Mouse (Mus musculus): ENCODE measurements around the gene Tmem270. TPM values are rescaled to one million over a fixed set of nuclear protein-coding genes. Genes with fewer than 3 reads are reported as not detected.

The Tmem270 gene
- total and polyA plus RNA-seq, 2 experiments from 2014 or later: not detected

GRCm38 (mm10) chr5:134890601-134891054, 15.9 kb downstream of the Tmem270 start:
- Histone ChIP-seq H3K36me3 (ENCODE audit: insufficient read depth) (no peaks in the 10 kb centered on the region), H3K27me3 (ENCODE audit: insufficient read depth, low read length) (no peaks in the 10 kb centered on the region), H3K9ac (no peak overlapping the region), H3K4me1 (ENCODE audit: insufficient read depth) (no peaks in the 10 kb centered on the region), H3K4me3 (ENCODE audit: low read depth, low read length) (no peak overlapping the region), H3K27ac (ENCODE audit: low read depth, low read length) (no peak overlapping the region), H3K4me2 (ENCODE audit: low read depth) (no peak overlapping the region), H3K9me3 (ENCODE audit: low read length) (no peaks in the 10 kb centered on the region)
- DNase-seq: no peak
- no peak for TF ChIP-seq CTCF (IDR thresholded peaks at IDR 0.05; ENCODE audit: low read depth)
- 81% methylated on average over 6 of the region's 6 CpGs for WGBS
- no peak for ATAC-seq

GRCm38 (mm10) chr5:134888505-134888904, 18.0 kb downstream of the Tmem270 start:
- no peaks in the 10 kb centered on the region for H3K27me3 ChIP-seq (ENCODE audit: insufficient read depth, low read length)
- no peak overlapping the region for H3K27ac ChIP-seq (ENCODE audit: low read depth, low read length)
- ATAC-seq: no peak
- no peaks in the 10 kb centered on the region for H3K36me3 ChIP-seq (ENCODE audit: insufficient read depth)
- TF ChIP-seq CTCF (IDR thresholded peaks at IDR 0.05; ENCODE audit: low read depth): no peak
- no peak for DNase-seq
- WGBS: 82% methylated on average over 7 of the region's 7 CpGs
- no peaks in the 10 kb centered on the region for H3K4me1 ChIP-seq (ENCODE audit: insufficient read depth)
- no peak overlapping the region for H3K4me2 ChIP-seq (ENCODE audit: low read depth)
- no peak overlapping the region for H3K4me3 ChIP-seq (ENCODE audit: low read depth, low read length)
- H3K9me3 ChIP-seq (ENCODE audit: low read length): no peaks in the 10 kb centered on the region
- no peak overlapping the region for H3K9ac ChIP-seq

DNA sequence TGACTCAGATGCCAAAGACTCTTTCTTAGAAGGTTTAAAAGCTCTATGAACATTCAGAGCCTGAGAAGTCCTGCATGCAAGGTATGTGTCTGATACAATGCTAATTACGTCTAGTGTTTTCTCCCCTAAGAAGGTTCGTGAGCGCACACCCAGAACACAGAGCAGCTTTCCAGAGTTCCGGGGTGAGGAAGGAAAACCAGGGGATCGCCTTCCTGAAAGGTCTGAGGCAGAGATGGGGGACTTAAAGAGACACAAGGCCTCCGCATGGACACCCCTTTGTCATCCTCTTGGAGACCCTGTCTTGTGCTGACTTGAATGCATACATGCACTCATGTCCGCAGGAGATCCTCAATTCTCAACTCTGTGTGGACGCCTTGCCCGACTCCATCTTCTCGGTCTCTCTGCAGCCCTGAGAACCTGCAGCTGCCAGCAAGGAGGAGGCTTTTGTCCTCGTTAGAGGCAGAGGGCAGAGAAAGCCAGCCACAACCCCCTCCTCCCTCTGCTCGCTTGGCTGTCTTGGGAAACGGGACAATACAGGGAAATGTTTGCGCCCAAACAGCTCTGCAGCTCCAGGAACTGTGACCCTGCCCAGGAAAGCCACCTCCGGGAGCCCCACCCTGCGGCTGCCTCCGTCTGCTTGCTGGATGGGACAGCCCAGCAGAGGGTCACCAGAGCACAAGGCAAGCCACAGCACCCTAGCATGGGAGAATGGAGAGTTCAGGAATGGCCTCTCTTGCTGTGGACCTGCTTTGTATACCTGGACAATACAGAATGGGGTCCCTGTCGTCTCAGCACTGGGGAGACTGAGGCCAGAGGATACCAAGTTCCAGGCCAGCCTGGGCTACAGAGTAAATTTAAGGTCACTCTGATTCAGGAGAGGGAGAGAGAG, 18.8 kb downstream of the Tmem270 start:
- Histone ChIP-seq H3K4me3 (ENCODE audit: low read depth, low read length) (no peak overlapping the region), H3K36me3 (ENCODE audit: insufficient read depth) (no peaks in the 10 kb centered on the region), H3K27ac (ENCODE audit: low read depth, low read length) (no peak overlapping the region), H3K27me3 (ENCODE audit: insufficient read depth, low read length) (no peaks in the 10 kb centered on the region), H3K9ac (no peak overlapping the region), H3K4me2 (ENCODE audit: low read depth) (no peak overlapping the region), H3K4me1 (ENCODE audit: insufficient read depth) (no peaks in the 10 kb centered on the region), H3K9me3 (ENCODE audit: low read length) (no peaks in the 10 kb centered on the region)
- ATAC-seq (no peak), DNase-seq (no peak)
- WGBS: 45% methylated on average over 18 of the region's 18 CpGs
- TF ChIP-seq CTCF (IDR thresholded peaks at IDR 0.05; ENCODE audit: low read depth): no peak

DNA sequence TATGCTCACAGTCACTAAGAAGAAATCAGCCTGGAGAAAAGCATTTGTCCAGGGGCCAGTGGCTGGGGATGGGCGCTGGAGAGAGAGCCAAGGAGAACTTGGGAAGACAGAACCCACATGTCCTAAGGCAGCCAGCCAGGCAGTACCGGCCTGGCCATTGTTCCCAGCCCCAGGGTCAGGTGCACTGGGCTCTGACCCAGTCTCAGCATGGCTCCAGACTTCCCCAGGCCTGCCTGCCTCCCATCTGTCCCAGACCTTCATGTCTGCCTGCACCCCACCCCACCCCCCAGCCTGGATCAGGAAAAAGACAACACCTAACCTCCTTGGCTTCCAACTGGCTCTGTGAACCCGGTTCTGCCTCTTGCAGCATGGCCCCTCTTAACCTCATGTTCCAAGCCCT, 23.5 kb downstream of the Tmem270 start:
- Histone ChIP-seq H3K4me1 (ENCODE audit: insufficient read depth) (no peaks in the 10 kb centered on the region), H3K27ac (ENCODE audit: low read depth, low read length) (no peak overlapping the region), H3K9me3 (ENCODE audit: low read length) (no peaks in the 10 kb centered on the region), H3K4me3 (ENCODE audit: low read depth, low read length) (no peak overlapping the region), H3K27me3 (ENCODE audit: insufficient read depth, low read length) (no peaks in the 10 kb centered on the region), H3K36me3 (ENCODE audit: insufficient read depth) (no peaks in the 10 kb centered on the region), H3K4me2 (ENCODE audit: low read depth) (no peak overlapping the region), H3K9ac (no peak overlapping the region)
- 53% methylated on average over 3 of the region's 3 CpGs for WGBS
- no peak for DNase-seq
- no peak for TF ChIP-seq CTCF (IDR thresholded peaks at IDR 0.05; ENCODE audit: low read depth)
- ATAC-seq: no peak

DNA sequence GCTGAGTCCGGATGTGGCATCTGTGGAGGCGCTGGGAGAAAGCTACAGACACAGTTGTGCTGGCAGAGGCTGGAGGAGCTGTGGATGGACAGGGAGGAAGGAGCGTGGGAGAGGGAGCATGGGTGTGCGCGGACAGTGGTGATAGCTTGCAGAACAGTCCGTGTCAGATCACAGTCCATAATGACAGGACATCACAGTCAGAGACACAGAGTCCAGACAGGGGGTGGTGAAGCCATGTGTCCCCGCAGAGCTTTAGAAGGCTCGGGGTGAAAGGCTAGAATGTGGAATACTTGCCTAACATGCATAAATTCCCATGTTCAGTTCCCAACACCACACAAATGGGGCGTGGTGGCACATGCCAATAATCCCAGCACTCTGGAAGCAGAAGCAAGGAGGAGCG, 29.7 kb downstream of the Tmem270 start:
- Histone ChIP-seq H3K4me2 (ENCODE audit: low read depth) (no peak overlapping the region), H3K27ac (ENCODE audit: low read depth, low read length) (no peak overlapping the region), H3K27me3 (ENCODE audit: insufficient read depth, low read length) (no peaks in the 10 kb centered on the region), H3K4me3 (ENCODE audit: low read depth, low read length) (no peak overlapping the region), H3K9me3 (ENCODE audit: low read length) (no peaks in the 10 kb centered on the region), H3K4me1 (ENCODE audit: insufficient read depth) (no peaks in the 10 kb centered on the region), H3K9ac (no peak overlapping the region), H3K36me3 (ENCODE audit: insufficient read depth) (no peaks in the 10 kb centered on the region)
- 77% methylated on average over 10 of the region's 10 CpGs for WGBS
- no peak for DNase-seq
- ATAC-seq: no peak
- TF ChIP-seq CTCF (IDR thresholded peaks at IDR 0.05; ENCODE audit: low read depth): no peak

DNA sequence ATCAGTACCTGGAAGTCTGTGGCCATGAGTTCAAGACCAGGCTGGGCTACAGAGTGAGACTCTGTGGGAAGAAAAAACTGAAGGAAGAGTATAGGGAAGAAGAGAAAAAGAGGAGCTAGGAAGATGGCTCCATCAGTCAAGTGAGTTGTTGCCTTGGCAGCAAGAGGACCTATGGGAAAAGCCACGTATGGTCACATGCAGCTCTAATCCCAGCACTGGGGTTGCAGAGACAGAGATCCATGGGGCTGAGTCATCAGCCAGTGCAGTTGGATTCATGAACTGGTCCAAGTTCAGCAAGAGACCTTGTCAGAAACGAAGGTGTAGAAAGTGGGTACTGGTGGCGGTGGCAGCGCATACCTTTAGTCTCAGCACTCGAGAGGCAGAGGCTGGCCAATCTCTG, 31.3 kb downstream of the Tmem270 start:
- no peak overlapping the region for H3K4me3 ChIP-seq (ENCODE audit: low read depth, low read length)
- no peak for TF ChIP-seq CTCF (IDR thresholded peaks at IDR 0.05; ENCODE audit: low read depth)
- H3K27me3 ChIP-seq (ENCODE audit: insufficient read depth, low read length): no peaks in the 10 kb centered on the region
- H3K9ac ChIP-seq: no peak overlapping the region
- 91% methylated on average over 5 of the region's 5 CpGs for WGBS
- H3K9me3 ChIP-seq (ENCODE audit: low read length): no peaks in the 10 kb centered on the region
- no peak overlapping the region for H3K27ac ChIP-seq (ENCODE audit: low read depth, low read length)
- no peak overlapping the region for H3K4me2 ChIP-seq (ENCODE audit: low read depth)
- H3K36me3 ChIP-seq (ENCODE audit: insufficient read depth): no peaks in the 10 kb centered on the region
- no peak for DNase-seq
- no peak for ATAC-seq
- H3K4me1 ChIP-seq (ENCODE audit: insufficient read depth): no peaks in the 10 kb centered on the region

Measured in forebrain, postnatal 0 days (tissue).